Mouse (Mus musculus): ENCODE measurements around the gene Sprr2f.

Sprr2f gene

DNA sequence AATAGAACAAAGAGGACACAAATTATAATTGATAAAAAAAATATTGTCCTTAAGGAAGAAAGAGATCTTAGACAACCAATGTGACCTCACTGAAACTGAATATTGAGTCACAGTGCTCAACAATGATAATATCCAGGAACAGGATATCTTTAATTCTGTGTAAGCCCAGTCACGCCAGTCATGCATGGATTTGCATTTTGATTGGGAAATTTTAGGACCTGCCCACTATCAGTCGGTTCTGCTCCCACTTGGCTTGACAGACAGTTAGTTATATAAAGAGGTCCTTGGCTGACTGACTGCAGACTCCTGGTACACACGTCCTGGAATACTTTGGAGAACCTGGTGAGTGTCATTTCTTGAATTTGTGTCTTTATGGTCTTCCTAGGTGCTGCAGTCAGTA is at the start of gene Sprr2f:
Gene Sprr2f (plus strand): TSS at position 301 of the 400 bp plus-strand sequence.
- no peak for DNase-seq (ENCODE audit: extremely low read depth, insufficient read length, low spot score)

DNA sequence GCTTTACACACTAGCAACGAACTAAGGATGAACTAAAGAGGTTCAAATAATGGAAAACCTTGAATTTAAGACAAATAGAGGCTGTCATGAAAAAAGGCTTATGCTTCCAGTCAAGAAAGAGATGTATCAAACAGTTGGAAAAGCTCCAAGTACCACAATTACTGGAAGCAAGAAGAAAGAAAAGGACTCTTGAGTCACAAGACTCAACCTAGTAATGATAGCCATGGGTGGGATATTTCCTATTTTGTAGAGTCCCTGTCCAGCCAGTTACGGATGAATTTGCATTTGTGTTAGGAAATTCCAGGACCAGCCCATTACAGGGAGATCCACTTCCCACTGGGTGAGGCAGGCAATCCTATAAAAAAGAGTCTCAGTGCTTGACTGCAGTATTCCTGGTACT is 48.7 kb upstream of the Sprr2f start, which contains the start of gene Sprr2b:
Gene Sprr2b (plus strand): TSS at position 301 of the 400 bp plus-strand sequence.
- DNase-seq (ENCODE audit: extremely low read depth, insufficient read length, low spot score): no peak

DNA sequence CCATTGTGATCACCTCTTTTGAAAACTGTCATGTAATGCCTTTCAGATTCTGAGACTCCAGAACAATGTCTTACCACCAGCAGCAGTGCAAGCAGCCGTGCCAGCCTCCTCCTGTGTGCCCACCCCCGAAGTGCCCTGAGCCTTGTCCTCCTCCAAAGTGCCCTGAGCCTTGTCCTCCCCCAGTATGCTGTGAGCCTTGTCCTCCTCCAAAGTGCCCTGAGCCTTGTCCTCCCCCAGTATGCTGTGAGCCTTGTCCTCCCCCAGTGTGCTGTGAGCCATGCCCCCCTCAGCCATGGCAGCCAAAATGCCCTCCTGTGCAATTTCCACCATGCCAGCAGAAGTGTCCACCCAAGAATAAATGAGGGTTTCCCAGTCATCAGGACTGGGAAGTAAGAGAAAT is 47.6 kb upstream of the Sprr2f start:
- DNase-seq (ENCODE audit: extremely low read depth, insufficient read length, low spot score): no peak

DNA sequence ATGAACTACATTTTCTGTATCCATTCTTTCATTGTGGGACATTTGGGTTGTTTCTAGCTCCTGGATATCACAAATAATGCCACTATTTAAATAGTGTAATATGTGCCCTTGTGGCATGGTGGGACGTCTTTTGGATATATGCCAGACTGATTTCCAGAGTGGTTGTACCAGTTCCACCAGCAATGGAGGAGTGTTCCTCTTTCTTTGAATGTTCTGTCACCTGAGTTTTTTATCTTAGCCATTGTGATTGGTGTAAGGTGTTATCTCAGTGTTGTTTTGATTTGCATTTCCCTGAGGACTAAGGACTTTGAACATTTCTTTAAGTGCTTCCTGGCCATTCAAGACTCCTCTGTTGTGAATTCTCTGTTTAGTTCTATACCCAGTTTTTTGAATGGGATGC is 28.7 kb upstream of the Sprr2f start:
- no peak for DNase-seq (ENCODE audit: extremely low read depth, insufficient read length, low spot score)

DNA sequence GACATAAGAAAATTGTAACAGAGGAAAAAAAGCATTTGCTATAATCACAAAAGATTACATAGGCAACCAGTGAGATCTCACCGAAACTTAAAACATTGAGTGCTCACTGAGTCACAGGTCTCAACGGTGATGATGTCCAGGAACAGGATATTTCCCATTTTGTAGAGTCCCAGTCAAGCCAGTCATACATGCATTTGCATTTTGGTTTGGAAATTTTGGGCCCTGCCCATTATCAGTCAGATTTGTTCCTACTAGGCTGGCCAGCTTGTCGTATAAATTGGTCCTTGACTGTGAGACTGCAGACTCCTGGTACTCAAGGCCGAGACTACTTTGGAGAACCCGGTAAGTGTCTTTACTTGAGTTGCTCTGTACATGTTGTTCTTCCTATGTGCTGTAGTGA is 26.1 kb upstream of the Sprr2f start, which contains the start of gene Sprr2d:
Gene Sprr2d (plus strand): TSS at position 301 of the 400 bp plus-strand sequence.
- DNase-seq (ENCODE audit: extremely low read depth, insufficient read length, low spot score): no peak

DNA sequence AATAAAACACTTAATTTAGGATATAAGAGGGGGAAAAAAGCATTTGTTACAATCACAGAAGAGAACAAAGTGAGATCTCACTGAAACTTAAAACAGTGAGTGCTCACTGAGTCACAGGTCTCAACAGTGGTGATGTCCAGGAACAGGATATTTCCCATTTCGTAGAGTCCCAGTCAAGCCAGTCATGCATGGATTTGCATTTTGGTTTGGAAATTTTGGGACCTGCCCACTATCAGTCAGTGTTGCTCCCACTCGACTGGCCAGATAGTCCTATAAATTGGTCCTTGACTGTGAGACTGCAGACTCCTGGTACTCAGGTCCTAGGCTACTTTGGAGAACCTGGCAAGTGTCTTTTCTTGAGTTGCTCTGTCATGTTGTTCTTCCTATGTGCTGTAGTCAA is 13.1 kb upstream of the Sprr2f start, which contains the start of gene Sprr2e:
Gene Sprr2e (plus strand): TSS at position 301 of the 400 bp plus-strand sequence.
- DNase-seq (ENCODE audit: extremely low read depth, insufficient read length, low spot score): no peak

DNA sequence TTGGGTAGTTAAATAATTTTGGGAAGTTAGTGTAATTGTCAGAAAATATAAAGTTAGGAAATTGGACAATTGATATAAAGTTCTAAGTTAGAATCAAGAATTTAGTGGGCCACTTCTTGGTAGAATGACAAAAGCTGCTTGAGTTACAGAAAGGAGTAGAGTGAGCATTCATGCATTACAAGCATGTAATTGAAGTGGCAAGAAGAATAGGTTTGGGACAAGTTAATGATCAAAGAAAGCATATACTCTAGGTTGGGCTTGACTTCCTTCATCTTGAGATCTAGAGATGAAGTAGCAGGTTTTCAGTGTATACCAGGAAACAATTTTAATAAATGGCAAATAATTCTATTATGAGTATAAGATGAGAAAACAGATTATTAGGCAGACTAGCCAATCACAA is 3.4 kb upstream of the Sprr2f start:
- DNase-seq (ENCODE audit: extremely low read depth, insufficient read length, low spot score): no peak

DNA sequence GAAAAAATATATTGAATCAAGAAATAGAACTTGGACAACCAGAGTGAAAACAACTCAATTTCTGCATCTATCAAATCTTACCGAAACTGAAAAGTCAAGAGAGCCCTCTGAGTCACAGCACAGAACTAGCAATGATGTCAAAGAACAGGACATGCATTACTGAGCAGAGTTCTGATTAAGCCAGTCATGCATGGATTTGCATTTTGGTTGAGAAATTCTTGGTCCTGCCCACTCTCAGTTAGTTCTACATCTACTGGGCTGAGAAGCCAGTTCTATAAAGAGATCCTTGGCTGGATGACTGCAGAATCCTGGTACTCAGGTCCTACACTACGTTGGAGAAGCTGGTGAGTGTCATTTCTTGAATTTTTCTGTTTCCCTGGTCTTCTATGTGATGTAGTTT is 8.6 kb downstream of the Sprr2f start:
- DNase-seq (ENCODE audit: extremely low read depth, insufficient read length, low spot score): no peak

DNA sequence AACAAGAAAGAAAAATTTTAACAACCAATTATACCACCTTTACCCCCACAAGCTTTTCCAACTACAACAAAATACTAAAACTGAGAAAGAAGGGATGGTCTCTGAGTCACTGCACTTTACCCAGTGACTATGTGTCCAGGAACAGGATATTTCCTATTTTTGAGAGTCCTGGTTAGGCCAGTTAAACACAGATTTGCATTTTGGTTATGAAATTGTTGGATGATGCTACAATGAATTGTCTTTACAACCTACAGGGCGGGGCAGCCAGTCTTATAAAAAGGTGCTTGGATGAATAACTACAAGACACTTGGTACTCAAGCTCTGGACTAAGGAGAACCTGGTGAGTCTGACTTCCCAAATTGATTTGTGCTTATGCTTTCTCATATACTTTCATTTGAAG is 20.4 kb downstream of the Sprr2f start, which contains the start of gene Sprr2h:
Gene Sprr2h (plus strand): TSS at position 301 of the 400 bp plus-strand sequence.
- no peak for DNase-seq (ENCODE audit: extremely low read depth, insufficient read length, low spot score)

DNA sequence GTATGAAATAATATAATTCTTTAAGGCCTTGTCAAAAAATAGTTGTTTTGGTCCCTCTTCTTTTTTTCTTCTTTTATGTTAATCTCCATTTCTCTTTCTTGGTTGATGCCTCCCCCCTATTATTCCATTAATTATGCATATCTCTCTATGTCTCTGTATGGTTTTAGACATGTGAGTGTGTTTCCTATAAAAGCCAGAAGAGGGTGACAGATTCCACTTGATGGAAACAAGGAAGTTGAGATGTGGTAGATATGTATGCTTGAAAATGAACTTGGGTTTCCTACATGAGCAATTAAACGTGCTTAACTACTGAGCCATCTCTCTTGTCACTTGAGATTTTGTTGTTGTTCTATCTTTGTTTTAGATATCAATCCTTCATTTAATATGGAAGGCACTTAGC is 29.3 kb downstream of the Sprr2f start:
- no peak for DNase-seq (ENCODE audit: extremely low read depth, insufficient read length, low spot score)

DNA sequence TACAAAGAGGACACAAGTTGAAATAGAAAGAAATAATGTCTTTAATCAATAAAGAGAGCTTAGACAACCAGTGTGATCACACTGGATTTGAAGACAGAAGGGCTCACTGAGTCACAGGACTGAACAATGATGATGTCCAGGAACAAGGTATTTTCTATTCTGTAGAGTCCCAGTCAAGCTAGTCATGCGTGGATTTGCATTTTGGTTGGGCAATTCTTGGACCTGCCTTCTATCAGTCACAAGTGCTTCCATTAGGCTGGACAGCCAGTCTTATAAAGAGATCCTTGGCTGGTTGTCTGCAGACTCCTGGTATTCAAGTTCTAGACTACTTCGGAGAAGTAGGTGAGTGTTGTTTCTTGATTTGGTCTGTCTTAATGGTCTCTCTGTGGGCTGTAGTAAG is 42.7 kb downstream of the Sprr2f start, which contains the start of gene Sprr2i:
Gene Sprr2i (plus strand): TSS at position 301 of the 400 bp plus-strand sequence.
- DNase-seq (ENCODE audit: extremely low read depth, insufficient read length, low spot score): no peak

Measured in 3134 (cell line).